Mouse (Mus musculus) right cerebral cortex, adult 2 months (tissue): ENCODE data around the gene Hax1.

ENCODE experiments used
- DNase-seq, 2 experiments: peaks; one replicate each; pipeline ENCODE4 v3.0.0; 2021 to 2022; ENCODE audit warnings: low spot score in 2 of 2

The Hax1 gene

DNA sequence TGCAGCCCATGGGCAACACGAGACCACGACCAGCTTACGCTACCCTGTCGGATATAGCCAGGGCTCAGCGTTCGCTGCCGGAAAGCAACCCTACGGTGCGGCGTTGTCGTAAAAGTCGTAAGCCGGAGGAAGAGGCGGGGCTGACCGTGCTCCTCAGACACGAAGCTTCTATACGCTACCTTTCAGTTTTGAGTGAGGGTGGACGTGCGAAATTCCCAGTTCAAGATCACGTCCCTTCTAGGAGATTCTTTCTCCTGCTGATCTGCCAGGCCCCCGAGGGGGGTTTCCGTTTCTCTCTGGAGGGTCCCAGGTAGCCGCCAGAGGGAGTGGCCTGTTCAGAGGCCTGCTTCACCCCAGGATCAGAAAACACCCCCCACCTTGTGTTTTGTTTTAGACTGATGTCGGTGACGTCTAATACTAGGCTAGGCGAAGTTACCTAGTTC, at the start of gene Hax1:
TSS of gene Hax1 (minus strand) at position 169 of the 443 bp plus-strand sequence.
- peak; percentile 96 to 97 for DNase-seq

DNA sequence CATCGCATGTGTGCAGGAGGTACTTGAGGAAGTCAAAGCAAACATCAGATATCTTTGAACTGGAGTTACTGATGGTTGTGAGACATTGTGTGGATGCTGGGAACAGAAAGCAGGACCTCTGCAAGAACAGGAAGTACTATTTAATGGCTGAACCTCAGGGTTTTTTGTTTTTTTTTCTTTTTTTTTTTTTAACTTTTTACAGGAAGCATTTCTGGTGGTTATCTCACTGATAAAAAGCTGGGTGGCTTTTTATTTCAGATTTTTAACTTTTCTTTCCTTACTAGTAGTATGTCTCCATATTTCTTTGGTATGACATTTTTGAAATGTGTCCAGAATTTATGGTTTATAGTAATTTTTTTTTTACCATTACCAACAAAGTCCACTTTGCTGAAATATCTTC, 37.7 kb upstream of the Hax1 start:
- DNase-seq = no peak

DNA sequence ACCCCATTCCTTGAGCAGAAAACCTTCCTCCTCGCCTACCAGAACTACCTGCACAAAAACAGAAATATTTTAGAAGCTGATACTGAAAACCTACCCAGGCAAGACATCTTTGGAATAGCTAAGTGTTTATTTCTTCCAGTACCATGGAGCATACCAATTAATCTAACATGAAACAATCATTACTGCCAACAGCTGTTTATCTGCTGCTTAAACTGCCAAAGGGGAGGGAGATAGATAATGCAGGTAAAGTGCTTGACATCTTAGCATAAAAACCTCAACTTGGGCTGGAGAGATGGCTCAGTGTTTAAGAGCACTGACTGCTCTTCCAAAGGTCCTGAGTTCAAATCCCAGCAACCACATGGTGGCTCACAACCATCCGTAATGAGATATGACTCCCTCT, 36.1 kb upstream of the Hax1 start:
- no peak for DNase-seq

DNA sequence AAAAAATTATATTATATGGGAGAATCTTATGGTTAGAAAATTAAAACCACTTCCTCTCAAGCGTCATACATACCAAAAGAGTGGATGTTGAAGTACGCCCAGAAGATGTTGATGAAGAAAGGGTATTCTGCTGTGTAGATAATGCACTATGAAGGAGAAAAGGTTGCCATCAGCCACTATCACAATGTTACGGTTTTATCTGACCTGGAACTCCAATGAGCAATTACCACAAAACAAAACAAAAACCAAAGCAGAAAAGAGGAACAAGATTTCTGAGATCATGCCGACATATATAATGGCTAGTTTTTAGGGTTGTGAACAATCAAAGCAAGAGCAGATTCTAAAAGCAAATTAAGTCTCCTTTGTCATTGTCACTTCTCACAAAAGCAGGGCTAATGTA, 18.0 kb upstream of the Hax1 start:
- DNase-seq = no peak

DNA sequence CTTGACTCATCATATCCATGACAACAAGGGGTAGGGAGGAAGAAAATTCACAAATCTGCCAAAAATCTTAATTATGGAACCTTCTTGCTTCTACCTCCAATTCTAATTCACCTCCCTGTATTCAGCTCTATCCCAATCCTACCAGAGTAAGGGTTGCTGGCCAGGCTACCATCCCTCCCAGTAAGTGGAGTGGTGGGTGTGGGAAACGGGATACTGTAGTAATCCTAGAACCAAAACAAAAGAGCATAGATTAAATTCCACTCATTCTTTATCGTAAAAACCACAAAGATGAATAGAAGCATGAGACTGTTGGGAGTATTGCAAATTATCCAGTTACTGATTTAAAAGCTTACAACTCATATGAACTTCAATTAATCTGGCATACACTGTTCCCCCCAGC, 11.7 kb upstream of the Hax1 start:
- no peak for DNase-seq

DNA sequence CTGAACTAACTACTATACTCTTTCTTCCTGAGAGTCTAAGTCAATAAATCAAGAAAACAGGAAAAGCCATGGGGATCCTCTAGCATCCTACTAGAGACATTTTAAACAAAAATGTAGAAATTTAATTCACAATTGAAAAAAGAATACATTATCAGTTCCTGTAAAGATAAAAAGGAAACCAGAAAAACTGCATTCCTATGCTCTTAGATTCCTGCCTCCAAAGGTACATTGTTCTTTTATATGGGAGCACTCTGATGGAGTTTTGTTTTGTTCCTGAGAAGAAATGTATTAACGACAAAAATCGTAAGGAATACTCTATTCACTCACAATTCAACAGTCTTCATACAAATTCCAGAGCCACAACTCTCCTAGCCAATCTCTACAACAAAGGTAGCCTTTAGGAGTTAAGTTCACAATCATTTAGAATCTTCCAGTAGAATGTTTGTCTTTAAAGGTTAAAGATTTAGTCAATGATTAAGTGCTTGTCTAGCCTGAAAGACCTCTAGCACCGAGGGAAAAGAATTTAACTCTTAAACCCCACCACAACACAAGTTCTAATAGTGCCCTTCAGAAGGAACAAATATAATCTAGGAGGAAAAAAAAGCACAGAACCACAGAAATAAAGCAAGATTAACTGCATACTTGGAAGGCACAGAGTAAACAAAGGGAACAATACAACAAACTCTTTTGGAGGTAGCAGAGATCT, 5.7 kb upstream of the Hax1 start:
- DNase-seq = no peak

DNA sequence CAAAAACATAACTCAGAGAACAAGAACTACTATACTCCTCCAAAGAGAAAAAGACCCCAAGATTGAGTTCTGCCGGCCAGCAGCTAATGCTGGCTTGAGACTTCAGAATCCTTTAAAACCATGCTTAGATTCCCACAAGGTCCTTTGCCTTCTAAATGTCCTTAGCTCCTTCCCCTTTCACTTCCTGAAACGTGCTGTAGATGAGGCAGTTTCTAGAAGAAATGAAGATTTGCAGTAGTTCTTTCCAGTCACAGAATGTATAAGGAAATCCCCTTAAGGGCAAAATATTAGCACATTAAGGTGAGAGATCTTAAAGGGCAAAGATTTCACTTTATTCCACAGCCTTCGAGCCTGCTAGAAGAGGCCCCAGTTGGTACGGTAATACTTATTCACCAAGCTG, 1.2 kb upstream of the Hax1 start:
- DNase-seq = no peak

DNA sequence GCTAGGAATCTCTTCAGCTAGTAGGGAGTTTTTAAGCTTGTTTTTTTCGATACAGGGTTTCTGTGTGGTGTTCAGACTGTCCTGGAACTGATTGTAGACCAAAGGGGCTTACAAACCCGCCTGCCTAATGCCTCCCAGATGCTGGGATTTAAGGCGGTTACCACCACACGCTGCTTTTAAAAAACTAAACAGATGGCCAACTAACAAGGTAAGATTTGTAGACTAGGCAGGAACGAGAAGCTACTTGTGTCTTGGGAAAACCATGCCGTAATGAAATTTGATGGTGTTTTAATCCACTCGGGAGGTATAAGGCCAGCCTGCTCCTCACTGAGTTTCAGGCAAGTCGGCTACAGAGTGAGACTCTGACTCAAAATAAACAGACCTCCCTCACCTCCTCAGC, 510 bp upstream of the Hax1 start:
- DNase-seq = peak in 1 of 2 experiments; percentile 10

DNA sequence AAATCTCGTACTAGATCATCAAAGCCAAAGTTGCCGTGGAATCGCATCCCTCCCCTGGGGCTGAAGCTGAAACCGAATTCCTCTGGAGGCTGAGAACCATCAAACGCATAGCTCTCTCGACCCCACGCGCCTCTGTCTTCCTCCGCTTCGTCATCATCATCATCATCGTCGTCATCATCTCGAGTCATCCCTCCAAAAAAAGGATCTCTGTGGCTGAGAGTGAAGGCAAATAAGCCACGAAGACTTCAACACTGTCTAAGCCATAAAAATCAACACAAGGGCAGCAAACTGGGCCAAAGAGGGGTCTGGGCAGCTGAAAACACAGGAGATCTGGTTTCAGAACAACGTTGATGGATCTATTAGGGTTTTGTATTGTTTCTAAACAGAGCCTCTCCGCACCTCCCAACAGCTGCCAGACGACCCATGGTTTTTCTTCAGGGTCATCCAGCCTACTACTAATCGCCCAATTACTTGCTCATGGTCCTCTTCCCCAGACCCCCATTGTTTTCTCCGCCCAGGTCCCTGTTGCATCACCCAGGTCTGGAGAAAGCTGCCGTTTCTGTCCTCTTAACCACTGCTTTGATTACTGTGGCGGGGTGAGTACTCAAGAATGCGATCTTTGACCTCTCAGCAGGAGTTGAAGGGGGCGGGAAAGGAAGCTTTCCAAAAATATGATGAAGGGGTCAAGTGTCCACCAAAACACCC, 637 bp downstream of the Hax1 start:
- peak; percentile 43 to 59 for DNase-seq

DNA sequence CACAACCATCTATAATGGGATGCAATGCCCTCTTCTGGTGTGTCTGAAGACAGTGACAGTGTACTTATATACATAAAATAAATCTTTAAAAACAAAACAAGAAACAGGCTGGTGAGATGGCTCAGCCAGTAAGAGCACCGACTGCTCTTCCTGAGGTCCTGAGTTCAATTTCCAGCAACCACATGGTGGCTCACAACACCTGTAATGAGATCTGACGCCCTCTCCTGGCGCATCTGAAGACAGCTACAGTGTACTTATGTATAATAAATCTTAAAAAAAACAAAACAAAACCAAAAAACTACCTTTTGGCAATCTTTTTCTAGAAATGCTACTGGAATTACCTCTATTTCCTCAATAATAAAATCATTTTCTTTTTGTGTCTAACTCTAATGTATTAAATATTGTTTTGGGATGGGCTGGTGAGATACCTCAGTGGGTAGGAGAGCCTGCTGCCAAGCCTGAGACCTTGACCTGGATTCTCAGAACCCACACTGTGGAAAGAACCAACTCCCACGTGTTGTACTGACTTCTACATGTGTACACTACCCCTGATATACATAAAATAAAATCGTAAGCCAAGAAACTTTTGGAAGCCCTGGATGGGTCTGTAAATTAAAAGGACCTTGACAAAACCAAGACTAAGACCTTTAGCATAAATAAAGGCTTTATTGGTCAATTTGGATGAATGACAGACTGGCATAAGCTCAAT, 3.6 kb downstream of the Hax1 start:
- no peak for DNase-seq

DNA sequence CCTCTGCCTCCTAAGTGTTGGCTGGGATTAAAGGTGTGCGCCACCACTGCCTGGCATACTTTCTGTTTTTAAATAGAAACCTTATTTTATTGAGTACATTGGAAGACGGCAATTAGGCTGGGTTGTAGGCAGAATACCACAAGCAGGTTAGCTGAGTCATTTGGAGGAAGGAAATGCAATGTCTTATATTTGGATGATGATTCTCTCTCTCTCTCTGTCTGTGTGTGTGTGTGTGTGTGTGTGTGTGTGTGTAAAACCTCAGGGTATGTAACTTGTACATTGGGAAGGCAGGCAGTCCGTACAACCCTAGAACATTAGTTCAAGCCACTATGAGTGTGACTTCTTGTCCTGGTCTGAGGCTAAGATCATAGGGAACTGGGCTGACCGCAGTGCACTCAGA, 10.8 kb downstream of the Hax1 start:
- DNase-seq = no peak

DNA sequence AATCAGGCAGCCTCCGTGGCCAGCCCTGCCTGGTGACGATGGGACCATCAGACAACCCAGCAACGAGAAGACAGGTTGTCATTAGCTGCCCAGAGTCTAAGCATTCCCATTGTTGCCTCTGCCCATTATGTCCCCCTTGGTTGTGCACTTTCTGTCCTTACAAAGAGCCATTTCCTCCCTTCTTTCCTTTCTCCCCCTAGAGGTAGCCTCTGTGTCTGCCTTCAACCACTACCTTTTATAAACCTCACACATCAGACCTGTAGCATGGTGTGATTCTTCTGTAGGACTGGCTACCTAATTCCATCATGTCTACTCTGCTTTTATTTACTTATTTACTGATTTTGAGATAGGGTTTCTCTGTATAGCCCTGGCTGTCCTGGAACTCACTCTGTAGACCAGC, 11.4 kb downstream of the Hax1 start:
- DNase-seq = no peak

DNA sequence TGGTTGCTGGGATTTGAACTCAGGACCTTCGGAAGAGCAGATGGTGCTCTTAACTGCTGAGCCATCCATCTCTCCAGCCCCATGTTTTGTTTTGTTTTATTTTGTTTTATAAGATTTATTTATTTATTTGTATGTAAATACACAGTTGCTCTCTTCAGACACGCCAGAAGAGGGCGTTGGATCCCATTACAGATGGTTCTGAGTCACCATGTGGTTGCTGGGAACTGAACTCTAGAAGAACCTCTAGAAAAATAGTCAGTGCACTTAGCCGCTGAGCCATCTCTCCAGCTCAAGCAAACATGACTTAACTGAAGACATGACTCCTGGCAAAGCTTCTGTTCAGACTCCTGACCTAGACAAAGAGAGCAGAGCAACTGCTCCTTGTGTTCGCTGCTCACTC, 16.2 kb downstream of the Hax1 start:
- no peak for DNase-seq

DNA sequence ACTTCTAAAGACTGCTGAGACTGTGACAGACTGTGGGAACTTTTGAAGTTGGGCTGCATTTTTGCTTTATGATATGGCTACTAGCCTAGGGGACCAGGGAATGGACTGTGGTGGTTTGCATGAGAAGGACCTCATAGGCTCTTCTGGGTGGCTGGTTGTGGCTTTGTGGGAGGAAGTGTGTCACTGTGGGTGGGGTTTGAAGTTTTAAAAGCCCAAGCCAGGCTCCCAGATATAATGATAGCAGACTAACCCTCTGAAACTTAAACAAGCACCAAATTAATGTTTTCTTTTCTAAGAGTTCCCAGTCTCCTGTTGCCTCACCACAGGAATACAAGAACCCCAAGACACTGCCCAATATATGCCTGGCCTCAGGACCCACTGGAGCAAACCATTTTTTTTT, 21.7 kb downstream of the Hax1 start:
- DNase-seq = no peak

DNA sequence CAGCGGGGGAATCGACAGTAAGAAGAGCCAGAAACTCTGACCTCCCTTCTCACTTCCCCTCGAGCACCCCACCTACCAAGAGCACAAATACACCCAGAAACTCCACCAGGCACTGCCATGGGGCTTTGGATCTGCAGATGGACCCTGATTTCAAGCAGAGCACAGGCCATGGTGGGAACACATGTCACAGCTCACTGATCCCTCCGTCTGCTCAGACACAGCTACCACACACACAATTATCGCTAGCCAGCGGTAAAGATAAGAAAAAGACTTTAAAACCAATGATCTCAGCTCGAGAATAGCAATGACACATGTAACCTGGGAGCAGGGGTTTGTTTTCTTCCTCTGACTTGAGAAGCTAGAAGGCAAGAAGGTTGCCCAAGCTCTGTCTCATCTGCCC, 30.1 kb downstream of the Hax1 start:
- DNase-seq = no peak

DNA sequence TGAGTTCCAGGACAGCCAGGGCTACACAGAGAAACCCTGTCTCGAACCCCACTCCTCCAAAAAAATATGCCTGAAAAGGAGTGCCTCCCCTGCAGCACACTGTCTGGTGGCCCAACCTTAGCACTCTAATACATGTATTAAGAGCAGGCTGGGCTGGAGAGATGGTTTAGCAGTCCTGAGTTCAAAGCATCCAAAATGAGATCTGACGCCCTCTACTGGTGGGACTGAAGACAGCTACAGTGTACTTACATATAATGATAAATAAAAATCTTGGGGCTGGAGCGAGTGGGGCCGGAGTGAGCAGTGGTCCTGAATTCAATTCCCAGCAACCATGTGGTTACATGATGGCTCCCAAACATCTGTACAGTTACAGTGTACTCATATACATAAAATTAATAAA, 31.6 kb downstream of the Hax1 start:
- DNase-seq = no peak

DNA sequence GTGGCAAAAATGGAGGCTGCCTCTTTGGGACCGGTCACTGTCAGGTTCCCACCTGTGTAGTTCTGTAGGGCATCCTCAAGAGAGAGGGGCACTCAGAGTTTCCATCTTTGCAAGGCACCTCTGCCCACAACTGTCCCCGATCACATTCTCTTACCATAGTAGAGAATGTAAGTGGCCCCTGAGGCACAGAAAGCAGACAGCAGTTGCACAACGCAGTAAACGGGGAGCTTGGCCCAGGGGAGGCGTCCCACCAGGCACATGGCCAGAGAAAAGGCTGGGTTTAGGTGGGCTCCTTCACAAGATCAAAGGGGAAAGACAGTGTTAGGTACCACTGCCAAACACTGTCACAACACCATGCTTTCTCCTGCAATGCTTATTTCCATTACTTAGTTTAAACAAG, 32.6 kb downstream of the Hax1 start:
- DNase-seq = no peak

DNA sequence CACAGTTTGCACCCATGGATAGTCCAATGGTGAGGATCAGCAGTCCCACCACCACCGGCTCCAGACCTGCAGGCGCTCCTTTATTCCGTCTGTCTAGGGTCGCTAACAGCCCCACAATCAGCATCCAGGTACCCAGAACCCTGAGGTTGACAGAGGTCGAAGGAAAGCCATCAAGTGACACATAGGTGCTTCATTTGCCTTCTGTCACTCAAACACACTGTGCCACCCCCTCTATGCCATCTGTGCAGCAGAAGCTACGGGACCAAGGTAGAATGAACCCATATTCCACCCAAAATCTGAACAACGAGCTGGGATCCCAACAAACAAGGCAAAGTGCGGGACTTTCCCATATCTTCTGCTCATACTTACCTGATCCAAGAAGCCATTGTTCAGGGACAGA, 33.0 kb downstream of the Hax1 start:
- no peak for DNase-seq

DNA sequence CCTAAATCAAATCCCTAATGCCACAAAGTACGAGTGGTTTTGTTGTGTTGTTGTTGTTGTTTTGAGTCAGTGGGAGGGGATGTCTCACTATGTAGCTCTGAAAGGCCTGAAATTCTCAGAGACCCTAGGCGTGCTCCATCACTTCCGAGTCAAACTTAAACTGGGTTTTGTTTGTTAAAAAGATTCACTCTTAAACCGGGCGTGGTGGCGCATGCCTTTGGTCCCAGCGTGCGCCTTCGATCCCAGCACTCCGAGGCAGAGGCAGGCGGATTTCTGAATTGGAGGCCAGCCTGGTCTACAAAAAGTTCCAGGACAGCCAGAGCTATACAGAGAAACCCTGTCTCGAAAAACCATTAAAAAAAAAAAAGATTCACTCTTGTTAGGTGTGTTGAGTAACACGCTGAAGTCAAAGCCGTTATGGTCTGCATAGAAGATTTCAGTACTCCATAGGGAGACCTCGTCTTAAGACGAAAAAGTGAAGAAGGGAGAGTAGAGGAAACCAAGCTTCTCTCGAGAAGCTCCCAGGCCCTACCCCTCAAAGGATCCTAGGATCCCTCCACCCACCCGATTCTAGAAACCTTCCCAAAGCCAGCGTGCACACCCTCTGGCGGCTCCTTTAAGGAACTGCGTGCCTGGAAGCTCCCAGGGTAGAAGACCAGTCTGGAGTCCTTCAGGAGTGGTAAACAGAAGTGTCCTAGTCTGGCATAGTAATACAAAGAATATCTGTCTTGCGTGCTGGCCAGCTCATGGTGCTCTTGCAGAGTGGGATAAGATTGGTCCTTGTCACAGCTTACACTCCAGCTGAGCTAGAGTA, 34.4 kb downstream of the Hax1 start:
- peak; percentile 58 to 72 for DNase-seq

DNA sequence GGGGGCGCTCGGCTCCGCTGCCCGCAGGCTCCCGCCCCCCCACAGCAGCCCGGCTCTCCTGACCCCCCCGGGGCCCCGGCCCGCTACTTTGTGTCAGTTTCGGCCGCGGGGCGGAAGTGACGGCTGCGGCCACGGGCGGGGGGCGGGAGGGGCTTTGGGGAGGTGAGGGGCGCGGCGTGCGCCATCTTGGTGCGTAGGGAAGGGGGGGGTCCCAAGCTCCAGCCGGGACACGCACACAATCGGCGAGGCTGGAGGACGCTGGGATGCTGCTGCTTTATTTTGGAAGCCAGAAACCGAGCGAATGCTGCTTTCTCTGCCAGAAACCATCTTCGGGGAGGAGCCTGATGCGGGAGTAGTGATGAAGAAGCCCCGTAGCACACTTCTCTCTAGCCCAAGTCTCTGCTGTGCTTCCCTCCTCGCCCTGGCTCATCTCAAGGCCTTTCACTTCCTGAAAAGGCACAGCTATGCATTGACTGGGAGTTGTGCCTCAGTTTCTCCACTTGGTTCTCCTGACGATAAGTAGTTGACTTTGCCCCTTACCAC, 35.3 kb downstream of the Hax1 start, which contains the start of gene Atp8b2:
TSS of gene Atp8b2 (minus strand) at position 288 of the 543 bp plus-strand sequence.
- peak; percentile 49 to 59 for DNase-seq

DNA sequence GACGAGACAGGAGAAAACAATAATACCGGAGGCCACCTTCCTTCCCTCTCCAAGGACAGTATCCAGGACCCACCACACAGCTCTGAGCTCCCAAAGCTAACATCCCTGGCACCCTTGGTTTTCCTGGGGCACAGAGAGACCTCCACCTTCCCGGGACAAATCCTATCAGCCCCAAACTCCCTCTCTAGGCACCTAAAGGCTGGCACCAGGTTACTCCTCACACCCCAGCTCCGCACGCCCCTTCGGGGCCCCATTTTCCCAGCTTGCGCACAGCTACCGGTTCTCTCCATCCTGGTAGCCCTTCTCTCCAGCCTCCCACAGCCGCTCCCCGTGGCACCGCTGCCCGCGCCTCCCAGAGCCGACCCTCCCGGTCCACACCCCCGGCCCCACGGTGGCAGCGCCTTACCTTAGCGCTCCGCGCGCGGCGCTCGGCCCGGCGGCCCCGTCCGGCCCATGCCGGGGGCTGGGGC, 35.8 kb downstream of the Hax1 start:
- DNase-seq = peak in 1 of 2 experiments; percentile 35
